Mouse (Mus musculus): ENCODE data around the gene Fam47e. TPM values are rescaled to one million over a fixed set of nuclear protein-coding genes. Genes with fewer than 3 reads are reported as not detected.

The Fam47e gene
- polyA plus RNA-seq, 1 experiment from 2014 or later, result 0.13 TPM

- no peaks in the 10 kb centered on the region for H3K9me3 ChIP-seq (ENCODE audit: control insufficient read depth, low read length)
- no peaks in the 10 kb centered on the region for H3K27me3 ChIP-seq (ENCODE audit: control insufficient read depth, insufficient read depth, low read length)
- H3K36me3 ChIP-seq (ENCODE audit: control insufficient read depth, insufficient read depth, low read length), result no peaks in the 10 kb centered on the region
- H3K27ac ChIP-seq (replicated peaks), result no peak overlapping the region
- H3K9ac ChIP-seq (ENCODE audit: low read length), result no peak overlapping the region
- TF ChIP-seq EP300 (optimal IDR thresholded peaks at IDR 0.05) (no peak), CTCF (IDR thresholded peaks at IDR 0.05; ENCODE audit: low read depth) (no peak)
- no peak overlapping the region for H3K4me2 ChIP-seq (replicated peaks; ENCODE audit: low read depth)
- H3K4me3 ChIP-seq (ENCODE audit: low read depth, low read length), result no peak overlapping the region
- 70% methylated on average over 4 of the region's 4 CpGs for WGBS
- DNase-seq (ENCODE audit: low spot score) (no peak), ATAC-seq (ENCODE audit: low FRiP score, low TSS enrichment) (no peak)
- no peaks in the 10 kb centered on the region for H3K4me1 ChIP-seq (replicated peaks; ENCODE audit: control insufficient read depth, insufficient read depth)
Measured at GRCm38 (mm10) chr5:92554443-92554842, 426 bp upstream of the Fam47e start.

- H3K4me1 ChIP-seq (replicated peaks; ENCODE audit: control insufficient read depth, insufficient read depth), result no peaks in the 10 kb centered on the region
- DNase-seq (ENCODE audit: low spot score) (no peak), ATAC-seq (ENCODE audit: low FRiP score, low TSS enrichment) (no peak)
- H3K9ac ChIP-seq (ENCODE audit: low read length), result no peak overlapping the region
- TF ChIP-seq EP300 (optimal IDR thresholded peaks at IDR 0.05), result no peak
- TF ChIP-seq CTCF (IDR thresholded peaks at IDR 0.05; ENCODE audit: low read depth), result no peak
- WGBS, result 100% methylated on average over 1 of the region's 1 CpGs
- H3K27me3 ChIP-seq (ENCODE audit: control insufficient read depth, insufficient read depth, low read length), result no peaks in the 10 kb centered on the region
- no peaks in the 10 kb centered on the region for H3K9me3 ChIP-seq (ENCODE audit: control insufficient read depth, low read length)
- no peaks in the 10 kb centered on the region for H3K36me3 ChIP-seq (ENCODE audit: control insufficient read depth, insufficient read depth, low read length)
- H3K27ac ChIP-seq (replicated peaks), result no peak overlapping the region
- H3K4me3 ChIP-seq (ENCODE audit: low read depth, low read length), result no peak overlapping the region
- no peak overlapping the region for H3K4me2 ChIP-seq (replicated peaks; ENCODE audit: low read depth)
Measured at GRCm38 (mm10) chr5:92555905-92556304, 1.0 kb downstream of the Fam47e start.

- Histone ChIP-seq H3K4me1 (replicated peaks; ENCODE audit: control insufficient read depth, insufficient read depth) (no peaks in the 10 kb centered on the region), H3K4me3 (ENCODE audit: low read depth, low read length) (no peak overlapping the region), H3K27ac (replicated peaks) (no peak overlapping the region), H3K9me3 (ENCODE audit: control insufficient read depth, low read length) (no peaks in the 10 kb centered on the region), H3K36me3 (ENCODE audit: control insufficient read depth, insufficient read depth, low read length) (no peaks in the 10 kb centered on the region), H3K9ac (ENCODE audit: low read length) (no peak overlapping the region), H3K27me3 (ENCODE audit: control insufficient read depth, insufficient read depth, low read length) (no peaks in the 10 kb centered on the region), H3K4me2 (replicated peaks; ENCODE audit: low read depth) (no peak overlapping the region)
- DNase-seq (ENCODE audit: low spot score) (no peak), ATAC-seq (ENCODE audit: low FRiP score, low TSS enrichment) (no peak)
- 89% methylated on average over 1 of the region's 1 CpGs for WGBS
- no peak for TF ChIP-seq CTCF (IDR thresholded peaks at IDR 0.05; ENCODE audit: low read depth)
- TF ChIP-seq EP300 (optimal IDR thresholded peaks at IDR 0.05), result no peak
Measured at GRCm38 (mm10) chr5:92557508-92557907, 2.6 kb downstream of the Fam47e start.

GRCm38 (mm10) chr5:92560201-92560600 is 5.3 kb downstream of the Fam47e start:
- Histone ChIP-seq H3K27me3 (ENCODE audit: control insufficient read depth, insufficient read depth, low read length) (no peaks in the 10 kb centered on the region), H3K9ac (ENCODE audit: low read length) (no peak overlapping the region), H3K4me2 (replicated peaks; ENCODE audit: low read depth) (no peak overlapping the region), H3K4me1 (replicated peaks; ENCODE audit: control insufficient read depth, insufficient read depth) (no peaks in the 10 kb centered on the region), H3K36me3 (ENCODE audit: control insufficient read depth, insufficient read depth, low read length) (no peaks in the 10 kb centered on the region), H3K27ac (replicated peaks) (no peak overlapping the region), H3K4me3 (ENCODE audit: low read depth, low read length) (no peak overlapping the region), H3K9me3 (ENCODE audit: control insufficient read depth, low read length) (no peaks in the 10 kb centered on the region)
- TF ChIP-seq EP300 (optimal IDR thresholded peaks at IDR 0.05), result no peak
- TF ChIP-seq CTCF (IDR thresholded peaks at IDR 0.05; ENCODE audit: low read depth), result no peak
- DNase-seq (ENCODE audit: low spot score) (no peak), ATAC-seq (ENCODE audit: low FRiP score, low TSS enrichment) (no peak)
- 67% methylated on average over 2 of the region's 2 CpGs for WGBS

GRCm38 (mm10) chr5:92562002-92562401 is 7.1 kb downstream of the Fam47e start:
- no peak for DNase-seq (ENCODE audit: low spot score)
- no peaks in the 10 kb centered on the region for H3K4me1 ChIP-seq (replicated peaks; ENCODE audit: control insufficient read depth, insufficient read depth)
- TF ChIP-seq CTCF (IDR thresholded peaks at IDR 0.05; ENCODE audit: low read depth) (no peak), EP300 (optimal IDR thresholded peaks at IDR 0.05) (no peak)
- no peaks in the 10 kb centered on the region for H3K9me3 ChIP-seq (ENCODE audit: control insufficient read depth, low read length)
- H3K36me3 ChIP-seq (ENCODE audit: control insufficient read depth, insufficient read depth, low read length), result no peaks in the 10 kb centered on the region
- no peak overlapping the region for H3K4me2 ChIP-seq (replicated peaks; ENCODE audit: low read depth)
- no peak overlapping the region for H3K27ac ChIP-seq (replicated peaks)
- no peak overlapping the region for H3K9ac ChIP-seq (ENCODE audit: low read length)
- H3K27me3 ChIP-seq (ENCODE audit: control insufficient read depth, insufficient read depth, low read length), result no peaks in the 10 kb centered on the region
- H3K4me3 ChIP-seq (ENCODE audit: low read depth, low read length), result no peak overlapping the region
- ATAC-seq (ENCODE audit: low FRiP score, low TSS enrichment), result no peak
- 78% methylated on average over 13 of the region's 13 CpGs for WGBS

GRCm38 (mm10) chr5:92571232-92571631 is 16.4 kb downstream of the Fam47e start:
- no peaks in the 10 kb centered on the region for H3K9me3 ChIP-seq (ENCODE audit: control insufficient read depth, low read length)
- no peaks in the 10 kb centered on the region for H3K36me3 ChIP-seq (ENCODE audit: control insufficient read depth, insufficient read depth, low read length)
- no peak overlapping the region for H3K27ac ChIP-seq (replicated peaks)
- no peak overlapping the region for H3K4me2 ChIP-seq (replicated peaks; ENCODE audit: low read depth)
- no peak overlapping the region for H3K9ac ChIP-seq (ENCODE audit: low read length)
- TF ChIP-seq EP300 (optimal IDR thresholded peaks at IDR 0.05), result no peak
- TF ChIP-seq CTCF (IDR thresholded peaks at IDR 0.05; ENCODE audit: low read depth), result no peak
- H3K4me1 ChIP-seq (replicated peaks; ENCODE audit: control insufficient read depth, insufficient read depth), result no peaks in the 10 kb centered on the region
- H3K27me3 ChIP-seq (ENCODE audit: control insufficient read depth, insufficient read depth, low read length), result no peaks in the 10 kb centered on the region
- DNase-seq (ENCODE audit: low spot score) (no peak), ATAC-seq (ENCODE audit: low FRiP score, low TSS enrichment) (no peak)
- no peak overlapping the region for H3K4me3 ChIP-seq (ENCODE audit: low read depth, low read length)
- 89% methylated on average over 4 of the region's 4 CpGs for WGBS

Data from stomach, postnatal 0 days (tissue).